Comparison of ENCODE assay signal across 8 mouse cellular contexts in genomic region chr11:121672990-121673572, GRCm38 (mm10). TPM values are rescaled to one million over a fixed set of nuclear protein-coding genes. Genes with fewer than 3 reads are reported as not detected.
DNase-seq lines count a peak whose midpoint lies in the region; ATAC-seq and TF ChIP-seq lines count a peak whose summit lies in the region.

Gene B3gntl1, minus strand, starts transcription at chr11:121673153.

- in situ Hi-C loops in ES-E14 (cut with MboI; ENCODE audit: low sequenced_read_pairs in 2 of 2, unreplicated experiment in 2 of 2), result no loop called here

- peak within 1 kb of the TSS; percentile 68 to 89 for H3K4me3 ChIP-seq in ES-E14 (ENCODE audit: insufficient read depth in 1 of 2, low read depth in 1 of 2, low read length in 2 of 2, poor library complexity in 1 of 2, severe bottlenecking in 1 of 2)
- peak within 1 kb of the TSS; percentile 64 for H3K4me3 ChIP-seq in forebrain, embryonic 15.5 days
- H3K4me3 ChIP-seq in lung, adult 2 months (replicated peaks; ENCODE audit: extremely low read depth, low read depth, low read length), result peak within 1 kb of the TSS; percentile 90

- no peaks in the 10 kb centered on the region for H3K9me3 ChIP-seq in ES-E14 (ENCODE audit: control insufficient read depth, insufficient read depth, low read depth, low read length)
- no peaks in the 10 kb centered on the region for H3K9me3 ChIP-seq in forebrain, embryonic 15.5 days

- ATAC-seq in forebrain, embryonic 15.5 days (replicated peaks), result peak; percentile 100
- ATAC-seq in neutrophil, adult 5-6 weeks (ENCODE audit: extremely low read depth, insufficient number of reproducible peaks, low FRiP score, poor library complexity, severe bottlenecking), result peak; percentile 98

- under 1% methylated on average over 46 of the region's 46 CpGs for WGBS in forebrain, embryonic 15.5 days
- 1% methylated on average over 46 of the region's 46 CpGs for WGBS in lung, adult 2 months

- peak; percentile 97 for DNase-seq in ES-E14 (ENCODE audit: low read depth, low spot score)
- peak; percentile 99 for DNase-seq in cerebellum, adult 11-12 months
- DNase-seq in heart, postnatal 25 days (ENCODE audit: low spot score), result peak; percentile 99
- DNase-seq in layer of hippocampus, adult 18-20 months (ENCODE audit: low spot score in 2 of 2), result peak; percentile 99 to 100
- DNase-seq in lung, adult 2 months, result peak; percentile 100
- peak; percentile 96 to 98 for DNase-seq in thymus, adult 18-20 months

- peaks cover 3% of the 10 kb centered on the region; the same call in 1 of the 2 replicates for H3K36me3 ChIP-seq in ES-E14 (ENCODE audit: control insufficient read depth, insufficient read depth, low read length, poor library complexity, severe bottlenecking)
- H3K36me3 ChIP-seq in forebrain, embryonic 15.5 days, result no peaks in the 10 kb centered on the region

- H3K27me3 ChIP-seq in forebrain, embryonic 15.5 days, result no peaks in the 10 kb centered on the region

- H3K4me2 ChIP-seq in forebrain, embryonic 15.5 days (replicated peaks), result peak within 1 kb of the TSS; percentile 67

- peak within 1 kb of the TSS; percentile 72 for H3K9ac ChIP-seq in ES-E14 (ENCODE audit: insufficient read depth, low read depth, low read length, poor library complexity, severe bottlenecking)
- H3K9ac ChIP-seq in forebrain, embryonic 15.5 days (replicated peaks), result peak within 1 kb of the TSS; percentile 72

- H3K27ac ChIP-seq in ES-E14 (ENCODE audit: insufficient read depth, low read depth, low read length, poor library complexity, severe bottlenecking), result peak within 1 kb of the TSS; percentile 31
- H3K27ac ChIP-seq in forebrain, embryonic 15.5 days (replicated peaks), result peak within 1 kb of the TSS; percentile 89

- TF ChIP-seq POLR2A in lung, adult 2 months (IDR thresholded peaks at IDR 0.05; ENCODE audit: borderline replicate concordance, extremely low read depth, low read depth, low read length), result peak; percentile 97

- peaks cover 0 to 6% of the 10 kb centered on the region in 2 experiments; a peak in 2 of 4 replicates for H3K4me1 ChIP-seq in ES-E14 (ENCODE audit: control insufficient read depth in 2 of 2, insufficient read depth in 2 of 2, low read length in 2 of 2, poor library complexity in 1 of 2)
- H3K4me1 ChIP-seq in forebrain, embryonic 15.5 days, result peaks cover 10% of the 10 kb centered on the region
- H3K4me1 ChIP-seq in lung, adult 2 months (ENCODE audit: control insufficient read depth, insufficient read depth, low read length), result 0 out of 2 replicates have a peak, but pooled peaks cover 2% of the 10 kb centered on the region

- intact Hi-C loops in heart, postnatal 25 days (cut with DNase I), result loop anchor here (2.0 kb wide), 1 partner anchor 30 kb away; no protein-coding TSS in a partner anchor

- TF ChIP-seq CTCF in lung, adult 2 months (IDR thresholded peaks at IDR 0.05; ENCODE audit: insufficient read depth, low read length), result no peak

TF ChIP-seq in ES-E14, 5 proteins besides CTCF, POLR2A, EP300 and RAD21:
- TF ChIP-seq ZNF384 (IDR thresholded peaks at IDR 0.05; ENCODE audit: low read depth, low read length) (no peak), CHD2 (IDR thresholded peaks at IDR 0.05; ENCODE audit: low read depth, low read length) (peak; percentile 88), HCFC1 (IDR thresholded peaks at IDR 0.05; ENCODE audit: borderline replicate concordance, insufficient read depth, low read length) (0 out of 2 replicates have a peak, but pooled peaks have one; percentile 8)

RNA-seq across cellular contexts. Expression of gene B3gntl1, which starts in this region (rescaled TPM):
- 13.2 and 17.6 TPM in 2 replicates for total RNA-seq in ES-E14 (2012; rRNA removed)
- 6.5 and 7.0 TPM in 2 replicates for polyA plus RNA-seq in forebrain, embryonic 15.5 days (2015; fragmentation: Nextera tagmentation; extraction: Ambion mirVana)
- total RNA-seq in heart, postnatal 25 days (2021), result 1 to 10 TPM; 3.6 to 4.6 TPM
- 1 to 10 TPM; 6.5 to 7.4 TPM for total RNA-seq in layer of hippocampus, adult 18-20 months (2021)
- 5.5 and 8.0 TPM in 2 replicates for polyA plus RNA-seq in lung, adult 2 months (2012; rRNA removed)
- 19.1 and 23.9 TPM in 2 replicates for total RNA-seq in neutrophil, adult 5-6 weeks (2017)

Comparison
In these comparisons a context has a peak if more than half of its experiments do, and no peak if none do; other contexts are left out.
1. Peak in every context shown above with its lines: DNase-seq, ATAC-seq, H3K4me3 ChIP-seq and H3K27ac ChIP-seq.